11 mouse cellular contexts compared by ENCODE assay signal in genomic region chr11:119811022-119811421, GRCm38 (mm10).
A peak's percentile ranks its signal among the peaks of the same experiment; 100 is the strongest.
DNase-seq lines count a peak whose midpoint lies in the region; ATAC-seq lines count a peak whose summit lies in the region.
"Had no signal": no experiment of that assay in that cellular context is flagged by ENCODE, and none has a peak within 500 bp of the region (broad histone marks: within the 10 kb centered on the region; RNA-seq: fewer than 3 reads in every experiment).

No protein-coding gene starts in this region.

- H3K9ac ChIP-seq in forebrain, embryonic 12.5 days: no peak overlapping the region
- H3K9ac ChIP-seq in forebrain, embryonic 11.5 days (ENCODE audit: low read length): no peak overlapping the region
- H3K9ac ChIP-seq: heart, embryonic 15.5 days had no signal

- H3K9me3 ChIP-seq in forebrain, embryonic 12.5 days: no peaks in the 10 kb centered on the region
- no peaks in the 10 kb centered on the region for H3K9me3 ChIP-seq in forebrain, embryonic 11.5 days (ENCODE audit: control insufficient read depth, low read length)
- H3K9me3 ChIP-seq: heart, embryonic 15.5 days had no signal

- 0 out of 2 replicates have a peak overlapping the region, but pooled peaks have one; percentile 13 for H3K27ac ChIP-seq in forebrain, embryonic 12.5 days
- H3K27ac ChIP-seq in forebrain, embryonic 11.5 days (ENCODE audit: low read depth, low read length): no peak overlapping the region
- H3K27ac ChIP-seq: heart, embryonic 15.5 days had no signal

- H3K4me3 ChIP-seq in forebrain, embryonic 12.5 days (replicated peaks): no peak overlapping the region
- H3K4me3 ChIP-seq in forebrain, embryonic 11.5 days (ENCODE audit: low read depth, low read length): no peak overlapping the region
- H3K4me3 ChIP-seq: heart, embryonic 15.5 days had no signal

- no peak for DNase-seq in forebrain, embryonic 11.5 days (ENCODE audit: low spot score)
- peak; percentile 19 for DNase-seq in lung, postnatal 10 days
- DNase-seq in lung, postnatal 14 days: no peak
- DNase-seq in layer of hippocampus, adult 8-10 months (ENCODE audit: low spot score in 2 of 2): peak; percentile 61 to 65
- peak; percentile 78 to 81 for DNase-seq in right cerebral cortex, adult 2 months (ENCODE audit: low spot score in 2 of 2)
- no peak for DNase-seq in lung, postnatal 4 days
- DNase-seq in testis, postnatal 14 days (ENCODE audit: low spot score): no peak
- DNase-seq: cerebellum, adult 2 months; kidney, postnatal 4 days had no signal

- WGBS in forebrain, embryonic 12.5 days: 87% methylated on average over 8 of the region's 8 CpGs
- WGBS in forebrain, embryonic 11.5 days: 92% methylated on average over 8 of the region's 8 CpGs

- ATAC-seq in forebrain, embryonic 12.5 days (ENCODE audit: low FRiP score): no peak
- ATAC-seq in forebrain, embryonic 11.5 days (replicated peaks; ENCODE audit: low FRiP score): no peak

- no peak overlapping the region for H3K4me2 ChIP-seq in forebrain, embryonic 12.5 days
- H3K4me2 ChIP-seq in forebrain, embryonic 11.5 days (ENCODE audit: low read depth, low read length, severe bottlenecking): no peak overlapping the region
- H3K4me2 ChIP-seq: heart, embryonic 15.5 days had no signal

- H3K4me1 ChIP-seq in forebrain, embryonic 12.5 days: peaks cover 4% of the 10 kb centered on the region; the same call in 1 of the 2 replicates
- H3K4me1 ChIP-seq in forebrain, embryonic 11.5 days (replicated peaks; ENCODE audit: control insufficient read depth, insufficient read depth, low read length): no peaks in the 10 kb centered on the region

- H3K27me3 ChIP-seq in forebrain, embryonic 12.5 days: no peaks in the 10 kb centered on the region
- H3K27me3 ChIP-seq in forebrain, embryonic 11.5 days (ENCODE audit: control insufficient read depth, insufficient read depth, low read length): no peaks in the 10 kb centered on the region
- H3K27me3 ChIP-seq: heart, embryonic 15.5 days had no signal

- H3K36me3 ChIP-seq in forebrain, embryonic 12.5 days (replicated peaks): peaks cover 28% of the 10 kb centered on the region
- H3K36me3 ChIP-seq in forebrain, embryonic 11.5 days (ENCODE audit: control insufficient read depth, insufficient read depth, low read length): no peaks in the 10 kb centered on the region

Comparison
In these comparisons a context has a peak if more than half of its experiments do, and no peak if none do; other contexts are left out.
1. DNase-seq: peak in lung, postnatal 10 days (single experiment), layer of hippocampus, adult 8-10 months (2 of 2) and right cerebral cortex, adult 2 months (2 of 2); none in forebrain, embryonic 11.5 days (single experiment), lung, postnatal 14 days (single experiment), lung, postnatal 4 days (0 of 2) and testis, postnatal 14 days (single experiment).